Mouse (Mus musculus): Measurements from ENCODE around the gene AI413582.

DNA sequence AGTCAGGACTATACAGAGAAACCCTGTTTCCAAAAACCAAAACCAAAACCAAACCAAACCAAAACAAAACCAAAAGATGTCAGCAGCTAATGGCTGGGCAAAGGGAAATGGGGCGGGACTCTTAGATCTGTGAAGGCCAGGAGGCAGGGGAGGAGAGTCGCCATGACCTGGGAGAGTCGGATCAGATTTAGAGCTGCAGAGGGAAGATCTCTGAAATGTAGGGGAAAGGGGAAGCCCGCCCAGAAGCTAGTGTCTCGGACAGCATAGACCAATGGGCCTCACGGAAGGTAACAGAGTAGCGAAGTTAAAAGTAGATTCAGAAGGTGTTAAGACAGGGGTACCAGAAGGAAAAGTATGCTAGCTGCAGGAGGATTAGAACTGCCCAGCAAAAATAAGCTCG, 5.8 kb upstream of the AI413582 start:
- no peak for TF ChIP-seq CTCF (IDR thresholded peaks at IDR 0.05)
- no peak for TF ChIP-seq POLR2A (IDR thresholded peaks at IDR 0.05; ENCODE audit: insufficient read depth, low read depth, low read length)
